Mouse (Mus musculus) erythroid progenitor cell, adult 5-6 weeks (primary cell): Measurements from ENCODE around the gene Rpusd1. TPM values are rescaled to one million over a fixed set of nuclear protein-coding genes. Genes with fewer than 3 reads are reported as not detected.

Experiments used
- ATAC-seq: replicated peaks from 2 replicates; pipeline ENCODE4 v1.8.0; 2016; ENCODE audit warnings: moderate number of reproducible peaks, mild to moderate bottlenecking, moderate TSS enrichment, inconsistent platforms; ENCODE audit not compliant: poor library complexity, low FRiP score, severe bottlenecking
- total RNA-seq, 2 experiments: library from RNA; stranded (forward) in 1 of 2; stranded (reverse) in 1 of 2; fragments of 150-400 nt in 1 of 2; fragments of 186-747, 209-891 nt in 1 of 2; gene quantifications; 2 replicates each; pipeline versions ENCODE4 v1.2.3 to v1.2.4; 2015 to 2017; ENCODE audit warnings: low replicate concordance in 2 of 2

Rpusd1 gene
- total RNA-seq, 2 experiments from 2014 or later, result 2.1 to 3.7 TPM

DNA sequence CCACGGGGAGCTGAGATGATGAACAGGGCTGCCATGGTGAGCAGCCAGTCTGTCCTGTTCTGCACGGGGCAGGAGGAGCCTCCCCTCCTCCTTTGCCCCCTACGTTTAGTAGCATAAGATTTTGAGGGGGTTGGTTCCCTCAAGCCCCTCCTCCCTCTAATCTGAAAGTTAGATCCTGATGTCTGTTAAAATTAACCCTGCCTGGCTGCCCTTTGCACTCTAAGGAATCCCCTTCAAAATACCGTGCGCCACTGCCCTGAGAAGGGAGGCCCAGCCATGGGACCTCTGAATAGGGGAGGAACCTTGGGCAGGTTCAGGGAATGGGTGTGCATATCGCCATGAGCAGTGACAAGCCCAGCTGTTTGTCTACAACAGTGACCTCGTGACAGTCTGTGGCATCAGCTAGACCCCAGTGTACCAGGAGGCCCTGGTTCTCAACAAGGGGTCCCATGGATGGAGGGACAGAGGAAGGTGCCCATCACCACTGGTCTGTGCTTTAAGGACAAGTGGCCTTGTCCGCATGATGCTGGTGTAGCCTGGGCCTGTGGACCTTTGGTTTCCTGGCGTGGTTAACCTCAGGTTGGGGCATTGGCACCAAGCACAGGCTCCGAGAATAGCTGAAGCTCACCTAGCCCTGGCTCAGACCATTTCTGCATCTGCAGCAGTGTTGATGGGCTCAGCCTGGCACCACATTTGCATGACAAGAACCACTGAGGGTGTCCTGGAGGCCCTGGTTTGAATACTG is 48.0 kb downstream of the Rpusd1 start:
- ATAC-seq, result no peak

GRCm38 (mm10) chr17:25777948-25778347 is 50.5 kb downstream of the Rpusd1 start:
- ATAC-seq, result no peak

Other genes with a start within 250 kb of the Rpusd1 start
- gene Sstr5, start 230.4 kb upstream of the Rpusd1 start, total RNA-seq (2015; ENCODE audit: low replicate concordance), result not detected in 2 replicates
- not detected in 2 replicates for gene Sstr5, start 230.4 kb upstream of the Rpusd1 start, total RNA-seq (2017; ENCODE audit: low replicate concordance)
- not detected in 2 replicates for gene Sox8, start 157.0 kb upstream of the Rpusd1 start, total RNA-seq (2015; ENCODE audit: low replicate concordance)
- gene Sox8, start 157.0 kb upstream of the Rpusd1 start, total RNA-seq (2017; ENCODE audit: low replicate concordance), result not detected in 2 replicates
- 2.9 and 3.4 TPM in 2 replicates for gene Lmf1, start 148.6 kb upstream of the Rpusd1 start, total RNA-seq (2015; ENCODE audit: low replicate concordance)
- 0.53 and 4.9 TPM in 2 replicates for gene Lmf1, start 148.6 kb upstream of the Rpusd1 start, total RNA-seq (2017; ENCODE audit: low replicate concordance)
- not detected in 2 replicates for gene Gng13, start 10.5 kb upstream of the Rpusd1 start, total RNA-seq (2015; ENCODE audit: low replicate concordance)
- not detected in 2 replicates for gene Gng13, start 10.5 kb upstream of the Rpusd1 start, total RNA-seq (2017; ENCODE audit: low replicate concordance)
- 15.5 and 33.2 TPM in 2 replicates for gene Chtf18, start 251 bp upstream of the Rpusd1 start, total RNA-seq (2015; ENCODE audit: low replicate concordance)
- 56.2 and 62.6 TPM in 2 replicates for gene Chtf18, start 251 bp upstream of the Rpusd1 start, total RNA-seq (2017; ENCODE audit: low replicate concordance)
- gene Mslnl, start 8.4 kb downstream of the Rpusd1 start, total RNA-seq (2015; ENCODE audit: low replicate concordance), result not detected in 2 replicates
- not detected in 2 replicates for gene Mslnl, start 8.4 kb downstream of the Rpusd1 start, total RNA-seq (2017; ENCODE audit: low replicate concordance)
- not detected in 2 replicates for gene Msln, start 26.7 kb downstream of the Rpusd1 start, total RNA-seq (2015; ENCODE audit: low replicate concordance)
- not detected in 2 replicates for gene Msln, start 26.7 kb downstream of the Rpusd1 start, total RNA-seq (2017; ENCODE audit: low replicate concordance)
- gene Narfl, start 46.1 kb downstream of the Rpusd1 start, total RNA-seq (2015; ENCODE audit: low replicate concordance), result 0.42 and 6.8 TPM in 2 replicates
- gene Narfl, start 46.1 kb downstream of the Rpusd1 start, total RNA-seq (2017; ENCODE audit: low replicate concordance), result 7.1 and 12.0 TPM in 2 replicates
- 8.6 and 9.6 TPM in 2 replicates for gene Haghl, start 58.0 kb downstream of the Rpusd1 start, total RNA-seq (2015; ENCODE audit: low replicate concordance)
- 2.3 and 6.0 TPM in 2 replicates for gene Haghl, start 58.0 kb downstream of the Rpusd1 start, total RNA-seq (2017; ENCODE audit: low replicate concordance)
- gene Ccdc78, start 58.9 kb downstream of the Rpusd1 start, total RNA-seq (2015; ENCODE audit: low replicate concordance), result not detected in 2 replicates
- gene Ccdc78, start 58.9 kb downstream of the Rpusd1 start, total RNA-seq (2017; ENCODE audit: low replicate concordance), result not detected in 2 replicates
- 38.1 and 51.5 TPM in 2 replicates for gene Fam173a, start 65.2 kb downstream of the Rpusd1 start, total RNA-seq (2015; ENCODE audit: low replicate concordance)
- 5.4 and 16.7 TPM in 2 replicates for gene Fam173a, start 65.2 kb downstream of the Rpusd1 start, total RNA-seq (2017; ENCODE audit: low replicate concordance)
- gene AC134908.4, start 68.0 kb downstream of the Rpusd1 start, total RNA-seq (2015; ENCODE audit: low replicate concordance), result not detected in 2 replicates
- not detected in 2 replicates for gene AC134908.4, start 68.0 kb downstream of the Rpusd1 start, total RNA-seq (2017; ENCODE audit: low replicate concordance)
- not detected in 2 replicates for gene Metrn, start 69.5 kb downstream of the Rpusd1 start, total RNA-seq (2015; ENCODE audit: low replicate concordance)
- 5.4 and 5.9 TPM in 2 replicates for gene Metrn, start 69.5 kb downstream of the Rpusd1 start, total RNA-seq (2017; ENCODE audit: low replicate concordance)
- not detected in 2 replicates for gene Fbxl16, start 81.4 kb downstream of the Rpusd1 start, total RNA-seq (2015; ENCODE audit: low replicate concordance)
- not detected in 2 replicates for gene Fbxl16, start 81.4 kb downstream of the Rpusd1 start, total RNA-seq (2017; ENCODE audit: low replicate concordance)
- 4.2 and 6.5 TPM in 2 replicates for gene Wdr24, start 96.0 kb downstream of the Rpusd1 start, total RNA-seq (2015; ENCODE audit: low replicate concordance)
- gene Wdr24, start 96.0 kb downstream of the Rpusd1 start, total RNA-seq (2017; ENCODE audit: low replicate concordance), result 7.0 and 14.5 TPM in 2 replicates
- gene Jmjd8, start 101.2 kb downstream of the Rpusd1 start, total RNA-seq (2015; ENCODE audit: low replicate concordance), result 5.4 and 6.1 TPM in 2 replicates
- 2.7 and 9.1 TPM in 2 replicates for gene Jmjd8, start 101.2 kb downstream of the Rpusd1 start, total RNA-seq (2017; ENCODE audit: low replicate concordance)
- gene Stub1, start 105.7 kb downstream of the Rpusd1 start, total RNA-seq (2015; ENCODE audit: low replicate concordance), result 58.7 and 86.4 TPM in 2 replicates
- 47.1 and 58.4 TPM in 2 replicates for gene Stub1, start 105.7 kb downstream of the Rpusd1 start, total RNA-seq (2017; ENCODE audit: low replicate concordance)
- 4.6 TPM in 1 of 2 replicates, not detected in the other for gene Rhbdl1, start 109.6 kb downstream of the Rpusd1 start, total RNA-seq (2015; ENCODE audit: low replicate concordance)
- 0.77 TPM in 1 of 2 replicates, not detected in the other for gene Rhbdl1, start 109.6 kb downstream of the Rpusd1 start, total RNA-seq (2017; ENCODE audit: low replicate concordance)
- 1.3 and 1.4 TPM in 2 replicates for gene Gm20683, start 114.1 kb downstream of the Rpusd1 start, total RNA-seq (2015; ENCODE audit: low replicate concordance)
- 1.8 TPM in 1 of 2 replicates, not detected in the other for gene Gm20683, start 114.1 kb downstream of the Rpusd1 start, total RNA-seq (2017; ENCODE audit: low replicate concordance)
- gene Rhot2, start 117.2 kb downstream of the Rpusd1 start, total RNA-seq (2015; ENCODE audit: low replicate concordance), result 34.4 and 37.1 TPM in 2 replicates
- 39.1 and 41.5 TPM in 2 replicates for gene Rhot2, start 117.2 kb downstream of the Rpusd1 start, total RNA-seq (2017; ENCODE audit: low replicate concordance)
- gene Wdr90, start 133.8 kb downstream of the Rpusd1 start, total RNA-seq (2015; ENCODE audit: low replicate concordance), result 52.8 and 61.6 TPM in 2 replicates
- 26.4 and 37.6 TPM in 2 replicates for gene Wdr90, start 133.8 kb downstream of the Rpusd1 start, total RNA-seq (2017; ENCODE audit: low replicate concordance)
- gene Mcrip2, start 141.1 kb downstream of the Rpusd1 start, total RNA-seq (2015; ENCODE audit: low replicate concordance), result 4.2 and 11.9 TPM in 2 replicates
- gene Mcrip2, start 141.1 kb downstream of the Rpusd1 start, total RNA-seq (2017; ENCODE audit: low replicate concordance), result 3.5 TPM in 1 of 2 replicates, not detected in the other
- gene Mettl26, start 147.4 kb downstream of the Rpusd1 start, total RNA-seq (2015; ENCODE audit: low replicate concordance), result 10.1 and 17.3 TPM in 2 replicates
- gene Mettl26, start 147.4 kb downstream of the Rpusd1 start, total RNA-seq (2017; ENCODE audit: low replicate concordance), result 7.1 and 7.7 TPM in 2 replicates
- gene Wfikkn1, start 153.2 kb downstream of the Rpusd1 start, total RNA-seq (2015; ENCODE audit: low replicate concordance), result not detected in 2 replicates
- 0.26 and 1.7 TPM in 2 replicates for gene Wfikkn1, start 153.2 kb downstream of the Rpusd1 start, total RNA-seq (2017; ENCODE audit: low replicate concordance)
- gene Rab40c, start 192.1 kb downstream of the Rpusd1 start, total RNA-seq (2015; ENCODE audit: low replicate concordance), result 2.2 and 2.5 TPM in 2 replicates
- gene Rab40c, start 192.1 kb downstream of the Rpusd1 start, total RNA-seq (2017; ENCODE audit: low replicate concordance), result 0.98 and 3.2 TPM in 2 replicates
- gene Pigq, start 217.3 kb downstream of the Rpusd1 start, total RNA-seq (2015; ENCODE audit: low replicate concordance), result 1,618 and 1,746 TPM in 2 replicates
- 1,554 and 1,638 TPM in 2 replicates for gene Pigq, start 217.3 kb downstream of the Rpusd1 start, total RNA-seq (2017; ENCODE audit: low replicate concordance)
- gene Nhlrc4, start 217.3 kb downstream of the Rpusd1 start, total RNA-seq (2015; ENCODE audit: low replicate concordance), result 13.7 and 13.8 TPM in 2 replicates
- 13.7 and 18.9 TPM in 2 replicates for gene Nhlrc4, start 217.3 kb downstream of the Rpusd1 start, total RNA-seq (2017; ENCODE audit: low replicate concordance)
- not detected in 2 replicates for gene A930017K11Rik, start 224.9 kb downstream of the Rpusd1 start, total RNA-seq (2015; ENCODE audit: low replicate concordance)
- not detected in 2 replicates for gene A930017K11Rik, start 224.9 kb downstream of the Rpusd1 start, total RNA-seq (2017; ENCODE audit: low replicate concordance)